Comparison of ENCODE assay signal across 10 mouse cellular contexts in genomic region chr12:3842843-3843242, GRCm38 (mm10). TPM values are rescaled to one million over a fixed set of nuclear protein-coding genes. Genes with fewer than 3 reads are reported as not detected.
DNase-seq lines count a peak whose midpoint lies in the region; ATAC-seq lines count a peak whose summit lies in the region.
"Had no signal": no experiment of that assay in that cellular context is flagged by ENCODE, and none has a peak within 500 bp of the region (broad histone marks: within the 10 kb centered on the region; RNA-seq: fewer than 3 reads in every experiment).

No protein-coding gene starts in this region.

- no peak for ATAC-seq in heart, embryonic 13.5 days (ENCODE audit: extremely low read depth, insufficient number of reproducible peaks, low FRiP score, low TSS enrichment)
- no peak for ATAC-seq in hindbrain, embryonic 13.5 days (ENCODE audit: low FRiP score)
- ATAC-seq in midbrain, embryonic 14.5 days (ENCODE audit: low FRiP score, low TSS enrichment): no peak
- no peak for ATAC-seq in megakaryocyte-erythroid progenitor cell, adult 5-6 weeks (replicated peaks; ENCODE audit: low FRiP score, low TSS enrichment, poor library complexity, severe bottlenecking)

- intact Hi-C loops in heart, postnatal 14 days (cut with DNase I): no loop called here

- H3K4me2 ChIP-seq in heart, embryonic 13.5 days: 0 out of 2 replicates have a peak overlapping the region, but pooled peaks have one; percentile 34
- no peak overlapping the region for H3K4me2 ChIP-seq in hindbrain, embryonic 13.5 days
- H3K4me2 ChIP-seq in midbrain, embryonic 14.5 days (ENCODE audit: low read length): no peak overlapping the region

- peak overlapping the region; percentile 58 for H3K9ac ChIP-seq in heart, embryonic 13.5 days
- peak overlapping the region; percentile 49; the same call in 1 of the 2 replicates for H3K9ac ChIP-seq in hindbrain, embryonic 13.5 days
- H3K9ac ChIP-seq in midbrain, embryonic 14.5 days (replicated peaks; ENCODE audit: low read length): no peak overlapping the region

- H3K4me3 ChIP-seq in heart, embryonic 13.5 days: no peak overlapping the region
- H3K4me3 ChIP-seq in hindbrain, embryonic 13.5 days: no peak overlapping the region
- H3K4me3 ChIP-seq in midbrain, embryonic 14.5 days (replicated peaks; ENCODE audit: low read depth, low read length): no peak overlapping the region
- H3K4me3 ChIP-seq: erythroblast, embryonic 14.5 days had no signal

- peaks cover 53% of the 10 kb centered on the region for H3K4me1 ChIP-seq in heart, embryonic 13.5 days
- peaks cover 27% of the 10 kb centered on the region for H3K4me1 ChIP-seq in hindbrain, embryonic 13.5 days (replicated peaks)
- peaks cover 8% of the 10 kb centered on the region for H3K4me1 ChIP-seq in midbrain, embryonic 14.5 days (ENCODE audit: control insufficient read depth, insufficient read depth, low read length)

- H3K27me3 ChIP-seq in heart, embryonic 13.5 days (replicated peaks): no peaks in the 10 kb centered on the region
- H3K27me3 ChIP-seq in hindbrain, embryonic 13.5 days: no peaks in the 10 kb centered on the region
- H3K27me3 ChIP-seq in midbrain, embryonic 14.5 days (ENCODE audit: control insufficient read depth, insufficient read depth, low read length): no peaks in the 10 kb centered on the region

- H3K27ac ChIP-seq in heart, embryonic 13.5 days (replicated peaks): peak overlapping the region; percentile 85
- H3K27ac ChIP-seq in hindbrain, embryonic 13.5 days: peak overlapping the region; percentile 70
- H3K27ac ChIP-seq in midbrain, embryonic 14.5 days (replicated peaks; ENCODE audit: low read depth, low read length): peak overlapping the region; percentile 52

- peaks cover 75% of the 10 kb centered on the region for H3K36me3 ChIP-seq in heart, embryonic 13.5 days
- peaks cover 46% of the 10 kb centered on the region for H3K36me3 ChIP-seq in hindbrain, embryonic 13.5 days
- H3K36me3 ChIP-seq in midbrain, embryonic 14.5 days (ENCODE audit: control insufficient read depth, insufficient read depth, low read length): peaks cover 20% of the 10 kb centered on the region

- DNase-seq in heart, postnatal 14 days: no peak
- peak; percentile 50 for DNase-seq in embryo, embryonic 10 days (ENCODE audit: low spot score)
- DNase-seq in midbrain, embryonic 14.5 days: no peak
- DNase-seq in testis, postnatal 14 days (ENCODE audit: low spot score): no peak
- no peak for DNase-seq in natural killer cell, adult 2 months (ENCODE audit: low spot score in 2 of 2)
- DNase-seq: right cerebral cortex, postnatal 14 days had no signal

- WGBS in heart, embryonic 13.5 days: 43% methylated on average over 6 of the region's 6 CpGs
- WGBS in hindbrain, embryonic 13.5 days: 38% methylated on average over 6 of the region's 6 CpGs
- WGBS in midbrain, embryonic 14.5 days: 41% methylated on average over 6 of the region's 6 CpGs

- H3K9me3 ChIP-seq in heart, embryonic 13.5 days: no peaks in the 10 kb centered on the region
- no peaks in the 10 kb centered on the region for H3K9me3 ChIP-seq in hindbrain, embryonic 13.5 days
- H3K9me3 ChIP-seq in midbrain, embryonic 14.5 days (ENCODE audit: control insufficient read depth, low read length): no peaks in the 10 kb centered on the region

RNA-seq across cellular contexts. Expression of gene Dnmt3a, which starts 37.0 kb away (rescaled TPM):
- 94.2 and 108 TPM in 2 replicates for polyA plus RNA-seq in heart, embryonic 13.5 days (2015; fragmentation: Nextera tagmentation; extraction: Ambion mirVana)
- total RNA-seq in heart, postnatal 14 days (2021): 100 to 1,000 TPM; 118 to 122 TPM
- 126 and 132 TPM in 2 replicates for polyA plus RNA-seq in hindbrain, embryonic 13.5 days (2015; fragmentation: Nextera tagmentation; extraction: Ambion mirVana)
- polyA plus RNA-seq in midbrain, embryonic 14.5 days (2014; fragmentation: Nextera tagmentation; extraction: Ambion mirVana): 53.9 and 65.3 TPM in 2 replicates
- total RNA-seq in megakaryocyte-erythroid progenitor cell, adult 5-6 weeks (2014; fragmentation: Nextera tagmentation): 13.4 and 30.0 TPM in 2 replicates
- 10.7 and 16.8 TPM in 2 replicates for total RNA-seq in megakaryocyte-erythroid progenitor cell, adult 5-6 weeks (2017)
